Mouse (Mus musculus): ENCODE measurements around the gene Bag5.
"Not testable (repeated sequence)": the region's sequence is repeated elsewhere in the genome, so short reads cannot be mapped to it uniquely, and the experiment has no call there.

- not testable (repeated sequence) for TF ChIP-seq CTCF (IDR thresholded peaks at IDR 0.05; ENCODE audit: low read depth, low read length); POLR2A (IDR thresholded peaks at IDR 0.05; ENCODE audit: extremely low read depth, insufficient read depth, low read length)
Observed at GRCm38 (mm10) chr12:111661554-111661953, 51.5 kb downstream of the Bag5 start.
